Mouse (Mus musculus): ENCODE data around the gene Dot1l.

The Dot1l gene

GRCm38 (mm10) chr10:80838346-80838912, 83.4 kb downstream of the Dot1l start:
- DNase-seq, result no peak

- DNase-seq, result no peak
These were observed 84.8 kb downstream of the Dot1l start for GRCm38 (mm10) chr10:80839848-80840247.

GRCm38 (mm10) chr10:80841685-80842084, 86.7 kb downstream of the Dot1l start:
- no peak for DNase-seq

- DNase-seq, result no peak
These were observed 87.3 kb downstream of the Dot1l start for GRCm38 (mm10) chr10:80842334-80842733.

- no peak for DNase-seq
These were observed 88.3 kb downstream of the Dot1l start for GRCm38 (mm10) chr10:80843087-80843930.

GRCm38 (mm10) chr10:80843931-80844547, 89.0 kb downstream of the Dot1l start, which contains the start of gene Lingo3:
Gene Lingo3, minus strand, starts transcription at chr10:80844039.
- no peak for DNase-seq

Data from kidney, adult 8-10 months (tissue).